Mouse (Mus musculus): ENCODE measurements around the gene Cps1.

DNA sequence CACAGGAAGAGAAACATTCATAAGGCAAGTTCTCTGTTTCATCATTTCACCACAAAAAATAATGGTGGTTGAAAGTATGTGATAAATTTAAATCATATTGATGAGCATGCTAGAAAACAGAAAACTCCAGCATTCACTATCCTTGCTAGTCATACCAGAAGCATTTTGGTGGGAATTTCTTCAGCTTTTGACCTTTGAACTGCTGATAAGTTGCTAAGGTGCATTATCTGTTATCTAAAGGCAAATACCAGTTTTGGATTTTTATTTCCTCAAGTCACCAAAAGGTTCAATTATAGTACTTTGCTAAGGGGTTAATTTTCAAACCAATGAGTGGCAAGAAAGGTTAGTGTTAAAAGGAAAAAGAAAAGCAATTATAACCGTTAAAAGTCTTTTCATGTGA, 23.6 kb upstream of the Cps1 start:
- TF ChIP-seq GATA1 (IDR thresholded peaks at IDR 0.05; ENCODE audit: low read length) (no peak), TAL1 (IDR thresholded peaks at IDR 0.05; ENCODE audit: low read length) (no peak)
